Mouse (Mus musculus) kidney, adult 18-20 months (tissue): Measurements from ENCODE around the gene Ccdc57.
A peak's percentile ranks its signal among the peaks of the same experiment; 100 is the strongest.
"Not testable (repeated sequence)": the region's sequence is repeated elsewhere in the genome, so short reads cannot be mapped to it uniquely, and the experiment has no call there.

Experiments
- DNase-seq: peaks from one replicate; pipeline ENCODE4 v3.0.0; 2021

The Ccdc57 gene

DNA sequence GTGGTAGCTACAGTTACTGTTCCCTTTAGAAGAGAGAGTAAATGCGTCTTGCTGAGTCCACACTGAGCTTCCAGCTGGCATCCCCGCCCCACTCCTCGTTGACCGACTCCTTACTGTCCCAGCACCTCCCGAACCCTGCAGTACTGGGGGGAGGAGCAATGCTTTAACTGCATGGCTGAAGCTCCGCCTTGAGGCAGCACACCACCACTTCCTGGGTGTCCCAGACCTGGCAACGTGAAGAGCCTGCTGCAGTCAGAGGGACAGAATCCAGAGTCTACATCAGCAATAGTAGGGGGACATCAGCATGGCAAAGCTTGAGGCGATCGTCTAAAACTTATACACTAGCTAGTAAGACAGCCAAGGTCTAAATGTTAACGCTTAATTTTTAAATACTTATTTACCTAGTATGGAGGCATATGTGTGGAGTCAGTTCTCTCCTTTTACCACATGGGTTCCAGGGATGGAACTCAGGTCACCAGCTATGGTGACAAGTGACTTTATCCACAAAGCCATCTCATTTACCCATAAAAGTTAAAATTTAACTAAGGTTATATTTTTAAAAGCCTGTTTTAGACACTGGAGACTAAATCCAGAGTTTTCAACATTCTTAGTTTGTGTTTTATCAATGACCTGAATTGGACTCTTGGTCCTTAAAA is 30.1 kb downstream of the Ccdc57 start:
- peak; percentile 37 for DNase-seq

DNA sequence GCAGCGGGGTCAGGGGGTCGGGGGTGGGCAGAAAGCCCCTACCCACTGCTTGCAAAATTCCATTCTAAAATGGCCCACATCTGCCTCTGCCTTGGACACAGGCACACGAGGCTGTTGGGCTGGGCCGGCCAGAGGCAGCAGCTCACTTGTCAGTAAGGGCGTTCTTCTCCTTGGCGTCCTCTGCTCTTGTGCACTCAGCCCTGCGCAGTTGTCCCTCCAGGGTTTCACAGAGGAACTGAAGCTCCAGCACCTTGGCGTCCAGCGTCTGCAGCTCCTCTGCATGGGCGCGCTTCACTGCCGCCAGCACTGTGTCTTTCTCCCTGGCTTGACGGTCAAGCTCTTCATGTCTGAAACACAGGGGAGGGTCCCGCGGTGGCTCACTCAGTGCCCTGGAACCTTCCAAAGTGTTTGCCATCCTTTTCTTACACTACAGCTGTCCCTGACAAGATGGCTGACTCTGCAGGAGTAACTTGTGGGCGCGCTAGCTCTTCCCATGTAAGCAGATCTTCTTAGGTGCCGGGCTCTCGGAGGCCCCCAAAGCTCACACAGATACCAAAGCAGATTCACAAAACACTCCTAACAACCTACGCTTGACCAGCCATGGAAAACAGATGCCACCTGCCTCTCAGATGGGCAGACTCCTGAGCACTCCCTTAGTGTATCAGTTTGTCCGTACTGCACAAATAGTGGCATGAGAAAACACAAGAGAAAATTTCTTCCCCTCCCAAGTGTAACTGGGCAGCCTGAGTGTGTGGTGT is 30.8 kb downstream of the Ccdc57 start:
- DNase-seq: peak; percentile 28

DNA sequence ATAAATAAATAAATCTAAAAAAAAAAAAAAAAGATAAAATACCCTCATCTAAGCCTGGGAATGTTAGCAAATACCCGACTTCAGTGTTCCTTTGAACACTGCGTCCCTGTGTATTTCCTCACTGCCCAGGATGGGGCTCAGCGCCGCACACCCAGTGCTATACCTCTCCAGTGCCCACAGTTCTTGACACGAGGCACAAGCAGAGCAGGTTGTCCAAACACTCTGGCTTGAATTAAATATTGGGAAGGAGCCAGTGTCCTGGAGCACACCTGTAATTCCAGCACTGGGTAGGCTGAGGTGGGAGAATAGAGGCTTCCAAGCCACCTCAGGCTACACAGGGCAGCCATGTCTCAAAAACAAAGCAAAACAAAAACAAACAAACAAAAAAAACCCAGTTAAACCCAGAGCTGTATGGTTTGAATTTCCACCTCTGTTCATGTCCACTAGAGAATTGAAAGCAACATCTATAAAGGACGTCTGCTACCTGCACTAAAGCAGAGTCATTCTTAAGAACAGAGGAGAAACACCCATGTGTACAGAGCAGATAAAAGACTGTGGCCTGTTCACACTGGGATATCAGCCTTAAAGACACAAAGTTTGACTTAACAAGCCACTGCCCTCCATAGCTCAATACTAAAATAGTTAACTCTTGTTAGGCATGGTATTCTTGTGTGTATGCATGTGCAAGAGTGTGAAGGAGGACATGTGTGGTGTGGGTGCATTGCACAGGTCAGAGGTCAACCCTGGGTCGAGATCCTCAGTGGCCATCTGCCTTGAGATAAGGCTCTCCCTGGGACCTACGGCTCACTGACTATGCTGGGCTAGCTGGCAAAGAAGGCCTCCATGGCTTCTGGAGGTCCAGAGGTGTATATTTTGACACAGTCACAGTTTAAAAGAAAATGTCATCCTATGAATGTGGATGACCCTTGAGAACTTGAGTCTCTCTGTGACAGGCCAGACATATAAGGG is 32.1 kb downstream of the Ccdc57 start:
- no peak for DNase-seq

DNA sequence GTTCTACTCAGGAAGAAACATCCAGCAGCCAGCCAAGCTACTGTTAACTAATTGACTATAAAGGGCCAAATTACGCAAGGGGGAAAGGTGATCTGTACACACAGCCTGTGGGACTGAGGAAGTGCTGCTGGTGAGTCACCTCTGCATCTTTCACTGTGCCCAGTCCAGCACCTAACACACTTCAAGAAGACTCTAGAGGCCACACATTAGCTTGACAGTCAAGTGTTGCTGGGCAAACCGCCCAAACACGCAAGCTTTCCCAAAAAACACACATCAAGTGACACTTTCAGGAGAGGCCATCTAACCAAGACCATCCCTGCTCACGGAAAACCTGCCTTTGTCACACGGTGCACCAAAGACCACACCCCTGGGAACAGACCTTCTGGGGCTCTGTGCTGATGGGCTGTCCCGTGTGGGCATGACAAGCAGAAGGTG is 34.5 kb downstream of the Ccdc57 start:
- no peak for DNase-seq

DNA sequence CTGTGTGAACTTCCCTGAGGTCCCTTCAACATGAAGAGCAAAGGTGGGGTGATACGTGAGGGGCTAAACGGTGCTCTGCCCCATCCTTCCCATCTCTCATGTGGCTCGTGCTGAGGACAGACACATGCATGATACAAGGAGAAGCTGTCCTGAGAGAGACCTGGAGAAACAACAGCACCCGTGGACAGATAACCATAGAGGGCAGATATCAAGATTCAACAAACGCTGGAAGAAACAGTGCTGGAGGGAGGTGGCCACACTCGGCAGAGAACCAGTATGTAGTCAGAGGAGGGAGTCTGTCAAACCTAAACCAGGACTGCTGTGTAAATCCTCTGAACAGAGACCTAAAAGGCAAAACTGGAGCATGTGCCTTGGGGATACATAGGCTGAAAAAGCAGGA is 37.2 kb downstream of the Ccdc57 start:
- no peak for DNase-seq

DNA sequence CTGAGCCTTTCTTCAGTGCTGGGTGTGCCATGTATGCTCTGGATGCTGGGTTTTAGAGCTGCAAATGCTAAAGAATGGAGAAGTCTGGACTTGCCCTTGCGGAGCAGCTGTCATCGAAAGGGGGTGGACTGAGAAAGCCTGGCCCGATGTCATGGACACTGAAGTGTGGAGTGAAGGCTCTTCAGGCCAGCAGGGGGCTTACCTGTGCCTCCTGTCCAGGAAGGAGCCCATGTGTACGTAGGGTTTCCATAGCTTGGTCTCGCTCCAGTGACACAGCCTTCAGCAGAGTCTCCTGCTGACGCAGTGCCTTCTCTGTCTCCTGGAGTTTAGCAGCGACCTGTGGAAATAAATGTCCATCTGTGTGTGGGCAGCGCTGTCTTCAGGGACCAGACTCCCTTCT is 38.3 kb downstream of the Ccdc57 start:
- no peak for DNase-seq

DNA sequence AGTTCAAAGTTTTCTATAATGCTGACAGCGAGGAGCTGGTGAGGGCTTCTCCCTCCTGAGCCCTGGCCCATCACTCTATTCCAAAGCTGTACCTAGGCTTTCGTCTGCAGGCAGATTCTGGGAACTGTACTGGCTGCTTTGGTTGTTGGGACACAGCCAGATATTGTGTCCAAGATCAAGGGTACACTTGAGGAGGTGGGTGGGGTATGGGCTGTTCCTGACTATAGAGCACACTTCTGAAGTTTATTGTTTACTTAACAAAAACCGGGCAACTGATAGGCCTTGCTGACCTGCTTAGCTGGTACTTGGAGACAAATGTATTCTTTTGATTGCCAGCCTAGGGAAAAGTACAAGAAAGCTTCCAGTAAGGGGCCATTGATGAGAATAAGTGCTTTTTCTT is 43.5 kb downstream of the Ccdc57 start:
- no peak for DNase-seq

DNA sequence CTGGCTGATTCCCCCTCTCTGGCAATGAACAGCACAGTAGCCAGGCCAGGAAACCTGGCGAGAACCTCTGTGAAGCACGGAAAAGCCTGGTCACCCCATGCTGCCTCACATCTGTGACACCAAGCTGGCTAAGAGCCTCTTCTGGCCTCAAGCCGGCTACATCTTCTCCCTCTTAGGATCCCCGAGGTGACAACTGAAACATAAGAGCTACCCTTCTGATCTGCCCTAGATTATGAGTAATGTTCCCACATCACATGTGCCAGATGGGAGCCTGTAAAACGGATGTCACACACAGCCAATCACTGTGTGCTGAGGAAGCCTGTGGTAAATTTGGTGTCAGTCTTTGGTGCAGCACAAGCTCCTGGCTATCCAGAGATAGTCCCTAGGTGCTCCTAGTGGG is 44.0 kb downstream of the Ccdc57 start:
- DNase-seq: no peak

DNA sequence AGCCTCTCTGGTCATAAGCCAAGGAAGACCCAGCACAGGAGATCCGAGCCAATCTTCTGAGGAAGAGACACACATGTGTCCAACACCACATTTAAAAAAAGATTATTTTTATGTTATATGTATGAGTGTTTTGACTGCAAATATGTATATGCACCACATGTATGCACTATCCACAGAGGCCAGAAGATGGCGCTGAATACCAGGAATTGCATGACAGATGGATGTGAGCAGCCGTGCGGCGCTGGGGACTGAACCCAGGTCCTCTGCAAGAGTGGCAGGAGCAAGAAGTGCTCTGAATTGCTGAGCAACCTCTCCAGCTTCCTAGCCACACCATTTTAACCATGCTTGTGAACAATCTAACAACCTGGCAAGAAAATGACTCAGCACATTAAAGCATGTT is 45.2 kb downstream of the Ccdc57 start:
- no peak for DNase-seq

DNA sequence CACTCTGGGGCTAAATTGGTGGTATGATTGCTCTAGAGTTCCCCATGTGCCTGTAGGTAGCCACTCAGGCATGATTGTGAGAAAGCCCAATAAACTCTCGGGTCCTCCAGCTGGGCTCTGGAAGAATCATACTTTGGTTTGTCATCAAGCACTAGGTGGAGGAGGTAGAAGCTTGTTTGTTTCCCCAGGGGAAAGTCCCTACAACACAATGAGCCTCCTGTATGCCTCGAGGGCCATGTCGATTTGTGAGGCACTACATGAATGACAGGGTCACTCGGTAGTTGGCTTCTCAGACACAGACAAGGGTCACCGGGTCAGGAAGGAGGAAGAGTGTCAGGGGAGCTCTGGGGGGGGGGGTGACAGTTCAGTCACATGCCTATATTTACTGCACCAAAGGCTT is 46.2 kb downstream of the Ccdc57 start:
- no peak for DNase-seq

DNA sequence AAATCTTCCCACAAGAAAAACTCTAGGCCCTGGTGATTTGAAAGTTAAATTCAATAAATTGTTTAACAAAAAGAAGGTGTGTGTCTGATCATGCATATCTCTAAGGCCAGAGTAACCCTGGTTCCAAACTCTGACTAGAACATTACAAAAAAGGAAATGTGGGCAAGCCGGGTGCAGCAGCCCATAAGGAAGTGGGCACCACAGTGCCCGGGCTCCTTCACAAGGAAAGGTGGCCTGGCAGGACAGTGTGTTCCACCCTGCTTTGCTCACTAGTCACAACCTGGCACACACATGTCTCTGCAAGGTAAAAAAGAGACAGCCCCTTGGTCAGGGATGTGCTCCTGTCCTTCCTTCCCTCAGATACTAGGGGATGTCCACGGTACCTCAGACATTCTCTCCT is 49.1 kb downstream of the Ccdc57 start:
- DNase-seq: peak; percentile 34

DNA sequence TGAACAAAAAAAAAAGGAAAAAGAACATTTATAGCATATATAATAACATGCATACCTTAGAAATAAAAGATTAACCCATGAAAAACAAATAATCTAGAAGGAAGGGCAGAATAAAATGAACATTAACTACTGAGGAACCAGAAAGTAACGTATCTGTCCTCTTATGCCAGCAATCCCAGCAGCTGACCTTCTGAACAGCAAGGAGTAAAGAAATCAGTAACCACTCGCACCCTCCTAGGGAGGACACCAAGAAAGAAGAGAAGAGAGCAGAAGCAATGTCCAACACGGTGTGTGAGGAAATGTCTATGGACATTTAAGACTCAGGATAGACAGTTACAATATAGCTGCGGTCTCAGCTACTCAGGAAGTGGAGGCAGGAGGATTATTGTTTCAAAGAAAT is 49.7 kb downstream of the Ccdc57 start:
- no peak for DNase-seq

DNA sequence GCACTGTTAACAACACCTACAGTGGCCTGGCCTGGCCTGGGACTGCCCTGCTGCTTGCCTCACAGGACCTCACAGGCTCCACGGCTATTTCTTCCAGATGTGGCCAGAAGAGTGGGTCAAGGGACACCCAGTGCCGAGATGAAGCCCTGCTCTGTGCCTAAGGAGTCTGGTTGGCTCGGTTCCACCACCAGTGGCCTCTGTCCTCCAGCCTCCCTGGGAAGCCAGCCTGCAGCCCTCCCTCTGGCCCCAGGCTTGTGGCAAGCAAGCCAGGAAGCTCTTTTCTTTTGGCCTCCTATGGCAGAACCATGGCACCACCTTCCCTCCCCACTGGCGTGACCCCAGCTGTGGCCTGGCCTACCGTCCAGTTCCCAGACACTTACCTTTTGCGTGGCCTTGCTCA is 59.5 kb downstream of the Ccdc57 start:
- peak; percentile 62 for DNase-seq

DNA sequence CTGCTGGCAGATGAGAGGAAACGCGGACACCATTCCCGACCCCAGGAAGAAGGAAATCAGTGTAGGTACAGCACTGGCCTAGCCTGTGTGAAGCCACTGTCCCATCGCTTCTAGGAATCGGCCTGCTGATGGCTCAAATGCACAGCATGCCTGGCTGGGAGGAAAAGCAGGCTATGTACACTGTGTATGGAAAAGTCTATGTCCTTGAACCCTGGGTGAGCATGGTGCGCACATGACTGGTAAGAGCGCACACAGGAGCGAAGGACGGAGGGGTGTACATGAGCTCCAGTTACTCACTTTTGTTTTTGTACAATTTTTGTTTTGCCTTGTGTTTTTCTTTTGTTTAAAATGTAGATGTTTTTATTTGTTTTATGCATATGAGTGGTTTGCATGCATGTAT is 61.2 kb downstream of the Ccdc57 start:
- no peak for DNase-seq

DNA sequence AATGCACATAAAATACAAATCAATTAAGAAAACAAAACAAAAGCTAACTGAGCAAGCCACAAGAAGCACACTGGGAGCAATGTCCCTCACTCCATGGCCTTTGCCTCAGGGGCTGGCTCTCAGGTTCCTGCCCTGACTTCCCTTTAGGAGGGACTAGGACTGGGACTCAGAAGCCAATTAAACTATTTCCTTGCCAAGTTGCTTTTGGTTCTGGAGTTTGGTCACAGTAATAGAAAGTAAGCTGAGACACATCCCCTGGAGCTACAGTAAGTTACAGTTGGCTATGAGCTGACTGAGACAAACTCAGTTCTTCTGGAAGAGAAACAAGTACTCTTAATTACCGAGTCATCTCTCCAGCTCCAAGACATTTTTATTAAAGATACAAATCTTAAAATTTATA is 66.9 kb downstream of the Ccdc57 start:
- no peak for DNase-seq

DNA sequence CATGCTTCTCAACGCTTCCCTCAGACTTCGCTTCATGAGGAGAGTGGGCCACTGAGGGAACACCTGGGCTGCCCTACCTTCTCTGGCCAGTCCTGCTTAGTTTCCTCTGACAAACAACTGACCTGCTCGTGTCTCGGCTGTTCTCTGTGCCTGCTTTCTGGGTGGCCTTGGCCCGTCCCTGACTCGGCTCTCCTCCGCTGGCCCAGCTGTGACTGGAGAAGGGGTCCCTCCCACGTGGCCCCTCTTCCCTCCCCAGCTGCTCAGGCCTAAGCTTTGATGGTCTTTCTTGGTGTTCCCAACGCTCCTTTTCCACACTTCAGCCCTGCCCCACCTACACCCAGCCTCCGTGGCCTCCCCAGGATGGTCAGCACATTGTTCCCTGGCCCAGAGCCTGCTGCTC is 69.9 kb downstream of the Ccdc57 start:
- DNase-seq: no peak

DNA sequence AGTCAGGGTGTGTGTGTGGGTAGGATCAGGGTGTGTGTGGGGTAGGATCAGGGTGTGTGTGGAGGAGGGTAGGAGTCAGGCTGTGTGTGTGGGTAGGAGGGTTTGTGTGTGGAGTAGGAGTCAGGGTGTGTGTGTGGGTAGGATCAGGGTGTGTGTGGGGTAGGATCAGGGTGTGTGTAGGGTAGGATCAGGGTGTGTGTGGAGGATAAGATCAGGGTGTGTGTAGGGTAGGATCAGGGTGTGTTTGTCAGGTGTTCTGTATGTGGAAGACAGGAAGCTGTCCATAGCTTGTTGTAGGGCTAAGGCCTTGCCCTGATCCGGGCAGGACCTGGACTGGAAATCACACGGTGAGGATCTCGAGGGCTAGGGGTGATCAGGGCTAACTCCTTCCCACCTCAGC is 76.7 kb downstream of the Ccdc57 start:
- not testable (repeated sequence) for DNase-seq

DNA sequence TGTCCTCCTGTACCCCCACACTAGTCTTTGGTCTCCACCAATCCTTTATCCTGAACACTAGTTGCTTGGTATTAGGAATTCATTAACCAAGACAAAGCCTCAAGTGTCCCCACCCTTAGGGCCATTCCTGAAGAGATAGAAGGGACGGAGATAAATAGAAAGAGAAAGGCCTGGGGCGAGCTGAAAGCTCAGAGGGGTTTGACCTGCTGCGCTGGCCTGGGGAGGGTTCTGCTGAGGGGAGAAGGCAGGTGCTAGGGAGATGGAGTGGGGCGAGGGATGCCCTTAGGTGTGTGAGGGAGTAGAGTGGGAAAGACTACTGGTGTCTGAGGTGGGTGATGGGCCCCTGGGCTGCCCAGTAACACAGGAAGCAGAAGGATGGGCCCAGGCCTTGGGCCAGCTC is 78.9 kb downstream of the Ccdc57 start:
- no peak for DNase-seq

DNA sequence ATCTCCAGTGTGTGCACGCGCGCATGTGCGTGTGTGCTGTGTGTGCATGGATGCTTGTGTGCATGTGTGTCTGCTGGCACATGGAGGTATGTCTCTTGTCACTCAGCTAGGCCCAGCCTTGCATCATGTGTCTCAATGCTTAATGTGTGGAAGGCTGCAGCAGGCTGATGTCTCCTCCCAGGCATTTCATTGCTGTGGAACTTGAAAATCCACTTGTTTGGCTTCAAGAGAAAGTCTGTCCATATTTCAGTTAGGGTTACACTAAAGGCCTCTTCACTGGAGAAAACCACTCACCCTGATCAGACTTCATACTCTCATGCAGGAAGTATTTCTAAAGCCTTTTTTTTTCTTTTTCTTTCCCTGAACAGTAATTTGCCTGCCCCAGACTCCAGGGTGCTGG is 79.5 kb downstream of the Ccdc57 start:
- no peak for DNase-seq

DNA sequence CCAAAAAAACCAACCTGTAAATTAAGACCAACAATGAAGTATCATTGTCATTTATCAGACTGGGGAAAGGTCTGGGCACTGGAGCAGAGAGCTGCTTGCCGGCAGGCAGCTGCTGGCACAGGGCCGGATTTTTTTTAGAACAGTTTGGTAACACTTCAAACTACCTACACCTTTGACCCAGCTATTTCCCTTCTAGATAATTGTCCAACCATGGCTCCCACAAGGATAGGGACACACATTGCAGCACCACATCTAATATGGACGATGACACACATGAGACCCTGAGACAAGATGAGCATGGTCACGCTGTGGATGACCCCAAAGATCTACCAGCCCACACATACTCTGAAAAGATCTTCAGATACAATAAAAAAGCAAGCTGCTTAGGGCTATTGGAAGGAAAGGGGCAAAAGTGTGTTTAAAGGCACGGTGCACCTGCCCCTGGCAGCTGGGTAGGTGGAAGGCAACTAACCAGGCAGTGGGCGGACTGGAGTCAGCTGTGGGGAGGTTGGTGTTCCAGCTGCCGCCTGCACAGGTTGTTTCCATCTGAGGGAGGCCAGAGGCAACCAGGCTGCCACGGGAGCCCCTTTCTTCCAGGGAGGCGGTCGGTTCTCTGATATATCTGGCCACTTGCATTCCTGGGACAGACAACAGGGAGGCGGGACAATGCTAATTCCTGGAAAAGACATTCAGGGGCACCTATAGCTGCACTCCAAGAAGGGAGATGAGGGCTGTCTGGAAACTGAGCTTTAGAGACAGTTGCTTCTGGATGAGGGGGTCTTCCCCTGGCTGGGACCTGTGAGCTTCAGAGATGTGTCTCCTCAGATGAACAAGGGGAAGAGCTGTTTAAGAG is 80.4 kb downstream of the Ccdc57 start:
- DNase-seq: peak; percentile 78

DNA sequence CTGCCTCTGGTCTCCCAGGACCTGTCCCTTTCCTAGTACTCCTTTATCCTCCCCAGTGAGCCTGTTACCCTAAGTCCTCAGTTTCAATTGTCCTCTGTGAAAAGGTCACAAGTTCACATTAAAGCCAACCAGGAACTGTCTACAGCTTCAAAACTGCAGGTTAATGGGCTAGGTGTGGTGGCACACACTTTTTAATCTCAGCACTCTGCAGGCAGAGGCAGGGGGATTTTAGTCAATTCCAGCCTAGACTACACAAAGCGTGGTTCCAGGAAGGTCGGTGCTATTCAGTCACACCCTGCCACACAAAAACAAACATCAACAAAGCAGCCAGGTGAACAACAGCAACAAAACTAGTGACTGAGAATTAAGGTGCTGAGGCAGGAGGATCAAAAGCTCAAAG is 81.1 kb downstream of the Ccdc57 start:
- DNase-seq: no peak

DNA sequence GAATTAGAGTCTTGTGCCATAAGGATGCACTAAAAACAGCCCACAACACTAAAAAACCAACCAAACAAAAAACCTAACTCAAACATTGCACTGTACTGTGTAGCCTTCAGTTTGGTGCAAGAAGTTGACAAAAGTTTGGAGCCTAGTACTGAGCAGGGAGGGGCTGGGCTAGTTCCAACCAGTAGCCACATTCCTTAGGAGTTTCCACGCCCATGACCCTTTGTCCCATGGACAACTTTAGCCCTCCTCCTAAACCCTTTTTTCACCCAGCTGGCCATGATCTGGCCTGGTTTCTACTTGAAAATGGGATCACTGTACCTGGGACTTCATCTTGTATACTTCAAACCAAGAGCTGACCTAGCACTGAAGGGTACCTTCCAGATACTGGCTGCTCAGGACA is 81.5 kb downstream of the Ccdc57 start:
- peak; percentile 46 for DNase-seq
